Mouse (Mus musculus): ENCODE data around the gene Fam214b. TPM values are rescaled to one million over a fixed set of nuclear protein-coding genes. Genes with fewer than 3 reads are reported as not detected.

The Fam214b gene
- total and polyA plus RNA-seq, 3 experiments, result 17.7 to 24.4 (median 17.8) TPM

- peaks cover 2% of the 10 kb centered on the region; the same call in 1 of the 2 replicates for H3K27me3 ChIP-seq (ENCODE audit: insufficient read depth, low read length)
- peaks cover 83% of the 10 kb centered on the region for H3K4me1 ChIP-seq (ENCODE audit: insufficient read depth, low read depth, low read length)
- H3K9me3 ChIP-seq (replicated peaks), result no peaks in the 10 kb centered on the region
- no peak overlapping the region for H3K4me3 ChIP-seq (ENCODE audit: low read depth, low read length)
- TF ChIP-seq GATA1 (IDR thresholded peaks at IDR 0.05; ENCODE audit: borderline replicate concordance, low read length), result no peak
- TF ChIP-seq GATA2 (IDR thresholded peaks at IDR 0.05; ENCODE audit: borderline replicate concordance, low read depth, low read length), result no peak
- peaks cover 6% of the 10 kb centered on the region for H3K36me3 ChIP-seq (replicated peaks)
- DNase-seq (ENCODE audit: low spot score) (no peak), ATAC-seq (ENCODE audit: extremely low read depth, insufficient number of reproducible peaks, low FRiP score, poor library complexity, severe bottlenecking) (no peak)
Measured at GRCm38 (mm10) chr4:43040881-43041547, 5.0 kb downstream of the Fam214b start.

GRCm38 (mm10) chr4:43040114-43040572 is 5.9 kb downstream of the Fam214b start:
- no peaks in the 10 kb centered on the region for H3K27me3 ChIP-seq (ENCODE audit: insufficient read depth, low read length)
- H3K36me3 ChIP-seq (replicated peaks), result peaks cover 10% of the 10 kb centered on the region
- TF ChIP-seq POLR2AphosphoS5 (IDR thresholded peaks at IDR 0.05; ENCODE audit: insufficient replicate concordance, low read depth, low read length), result no peak
- TF ChIP-seq GATA1 (IDR thresholded peaks at IDR 0.05; ENCODE audit: borderline replicate concordance, low read length), result no peak
- TF ChIP-seq TAL1 (conservative IDR thresholded peaks at IDR 0.05; ENCODE audit: low read depth, low read length), result no peak
- TF ChIP-seq CTCF (IDR thresholded peaks at IDR 0.05; ENCODE audit: low read depth, low read length), result no peak
- TF ChIP-seq GATA2 (IDR thresholded peaks at IDR 0.05; ENCODE audit: borderline replicate concordance, low read depth, low read length), result no peak
- H3K9me3 ChIP-seq (replicated peaks), result no peaks in the 10 kb centered on the region
- H3K4me3 ChIP-seq (ENCODE audit: low read depth, low read length), result peak overlapping the region; percentile 77
- peaks cover 84% of the 10 kb centered on the region for H3K4me1 ChIP-seq (ENCODE audit: insufficient read depth, low read depth, low read length)
- DNase-seq (ENCODE audit: low spot score) (peak; percentile 72), ATAC-seq (ENCODE audit: extremely low read depth, insufficient number of reproducible peaks, low FRiP score, poor library complexity, severe bottlenecking) (peak; percentile 88)

- H3K9me3 ChIP-seq (replicated peaks), result no peaks in the 10 kb centered on the region
- TF ChIP-seq GATA2 (IDR thresholded peaks at IDR 0.05; ENCODE audit: borderline replicate concordance, low read depth, low read length) (no peak), CTCF (IDR thresholded peaks at IDR 0.05; ENCODE audit: low read depth, low read length) (no peak), POLR2AphosphoS5 (IDR thresholded peaks at IDR 0.05; ENCODE audit: insufficient replicate concordance, low read depth, low read length) (no peak), TAL1 (conservative IDR thresholded peaks at IDR 0.05; ENCODE audit: low read depth, low read length) (no peak), GATA1 (IDR thresholded peaks at IDR 0.05; ENCODE audit: borderline replicate concordance, low read length) (no peak)
- no peaks in the 10 kb centered on the region for H3K27me3 ChIP-seq (ENCODE audit: insufficient read depth, low read length)
- H3K36me3 ChIP-seq (replicated peaks), result peaks cover 13% of the 10 kb centered on the region
- DNase-seq (ENCODE audit: low spot score), result no peak
- peaks cover 79% of the 10 kb centered on the region for H3K4me1 ChIP-seq (ENCODE audit: insufficient read depth, low read depth, low read length)
- ATAC-seq (ENCODE audit: extremely low read depth, insufficient number of reproducible peaks, low FRiP score, poor library complexity, severe bottlenecking), result no peak
- H3K4me3 ChIP-seq (ENCODE audit: low read depth, low read length), result peak overlapping the region; percentile 77
Measured at GRCm38 (mm10) chr4:43039609-43040008, 6.4 kb downstream of the Fam214b start.

GRCm38 (mm10) chr4:43038567-43039495 is 7.2 kb downstream of the Fam214b start:
- Histone ChIP-seq H3K27me3 (ENCODE audit: insufficient read depth, low read length) (peaks cover under 1% of the 10 kb centered on the region; the same call in 1 of the 2 replicates), H3K4me3 (ENCODE audit: low read depth, low read length) (peak overlapping the region; percentile 77), H3K36me3 (replicated peaks) (peaks cover 20% of the 10 kb centered on the region), H3K9me3 (replicated peaks) (no peaks in the 10 kb centered on the region), H3K4me1 (ENCODE audit: insufficient read depth, low read depth, low read length) (peaks cover 75% of the 10 kb centered on the region)
- TF ChIP-seq TAL1 (conservative IDR thresholded peaks at IDR 0.05; ENCODE audit: low read depth, low read length) (no peak), CTCF (IDR thresholded peaks at IDR 0.05; ENCODE audit: low read depth, low read length) (no peak), GATA1 (IDR thresholded peaks at IDR 0.05; ENCODE audit: borderline replicate concordance, low read length) (no peak), POLR2AphosphoS5 (IDR thresholded peaks at IDR 0.05; ENCODE audit: insufficient replicate concordance, low read depth, low read length) (no peak), GATA2 (IDR thresholded peaks at IDR 0.05; ENCODE audit: borderline replicate concordance, low read depth, low read length) (no peak)
- ATAC-seq (ENCODE audit: extremely low read depth, insufficient number of reproducible peaks, low FRiP score, poor library complexity, severe bottlenecking) (no peak), DNase-seq (ENCODE audit: low spot score) (no peak)

GRCm38 (mm10) chr4:43037860-43038566 is 8.0 kb downstream of the Fam214b start:
- DNase-seq (ENCODE audit: low spot score) (peak; percentile 65), ATAC-seq (ENCODE audit: extremely low read depth, insufficient number of reproducible peaks, low FRiP score, poor library complexity, severe bottlenecking) (peak; percentile 48)
- no peaks in the 10 kb centered on the region for H3K9me3 ChIP-seq (replicated peaks)
- peaks cover 28% of the 10 kb centered on the region for H3K36me3 ChIP-seq (replicated peaks)
- H3K27me3 ChIP-seq (ENCODE audit: insufficient read depth, low read length), result peaks cover 3% of the 10 kb centered on the region; the same call in 1 of the 2 replicates
- peaks cover 67% of the 10 kb centered on the region for H3K4me1 ChIP-seq (ENCODE audit: insufficient read depth, low read depth, low read length)
- H3K4me3 ChIP-seq (ENCODE audit: low read depth, low read length), result peak overlapping the region; percentile 63; the same call in 1 of the 2 replicates
- TF ChIP-seq TAL1 (conservative IDR thresholded peaks at IDR 0.05; ENCODE audit: low read depth, low read length), result peak; percentile 91
- no peak for TF ChIP-seq CTCF (IDR thresholded peaks at IDR 0.05; ENCODE audit: low read depth, low read length)
- no peak for TF ChIP-seq GATA1 (IDR thresholded peaks at IDR 0.05; ENCODE audit: borderline replicate concordance, low read length)
- no peak for TF ChIP-seq POLR2AphosphoS5 (IDR thresholded peaks at IDR 0.05; ENCODE audit: insufficient replicate concordance, low read depth, low read length)
